Mouse (Mus musculus) heart, adult 2 months (tissue): ENCODE measurements around the gene Pnmt.

Experiments
- CTCF ChIP-seq: fragments of 200-600 bp; IDR thresholded peaks from 2 replicates; pipeline ENCODE4 v1.8.1; 2022; ENCODE audit warnings: antibody characterized with exemption, mild to moderate bottlenecking, moderate library complexity
- EP300 ChIP-seq: fragments of 200-500 bp; IDR thresholded peaks from 2 replicates; pipeline ENCODE4 v1.6.1; 2011; ENCODE audit warnings: low read depth, low read length, control low read depth; ENCODE audit not compliant: insufficient read depth
- POLR2A ChIP-seq: fragments of 200-500 bp; IDR thresholded peaks from 2 replicates; pipeline ENCODE4 v1.6.1; 2011; ENCODE audit warnings: mild to moderate bottlenecking, low read depth, low read length, control low read depth; ENCODE audit not compliant: insufficient read depth

DNA sequence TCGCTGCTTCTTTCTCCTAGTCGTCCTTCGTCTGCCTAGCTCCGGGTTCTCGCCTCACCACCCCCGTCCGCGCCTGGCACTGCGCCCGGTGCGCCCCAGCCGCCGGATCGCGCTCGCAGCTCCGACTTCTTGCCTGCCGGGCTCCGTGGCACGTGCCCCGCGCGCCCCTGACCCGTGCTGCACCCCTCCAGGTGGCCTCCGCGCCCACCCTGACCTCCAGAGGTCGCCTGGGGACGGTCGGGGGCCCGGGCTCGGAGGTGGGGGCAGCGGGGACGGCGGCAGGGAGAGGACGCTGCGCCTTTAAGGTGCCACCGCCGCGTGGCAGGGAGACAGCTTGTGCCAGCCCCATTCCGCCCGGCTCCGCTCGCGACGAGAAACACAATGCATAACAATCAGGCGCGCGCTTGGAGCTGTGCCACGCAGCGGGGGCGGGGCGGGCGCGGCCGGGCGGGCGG is 47.7 kb upstream of the Pnmt start:
- TF ChIP-seq CTCF: no peak
- TF ChIP-seq EP300: no peak
- no peak for TF ChIP-seq POLR2A
